Mouse (Mus musculus) adrenal gland, postnatal 4 days (tissue): ENCODE results near the gene Rrp36. TPM values are rescaled to one million over a fixed set of nuclear protein-coding genes. Genes with fewer than 3 reads are reported as not detected.
A peak's percentile ranks its signal among the peaks of the same experiment; 100 is the strongest.

Experiments
- DNase-seq, 2 experiments: peaks; one replicate each; pipeline ENCODE4 v3.0.0; 2021 to 2022; ENCODE audit warnings: low spot score in 2 of 2, mixed read lengths in 2 of 2
- long read RNA-seq, 2 experiments: library from polyadenylated mRNA; stranded (forward); transcript quantifications; one replicate each; pipeline ENCODE4 v2.0.0; 2021
- total RNA-seq, 2 experiments: library from RNA; stranded (reverse); gene quantifications; 2 replicates each; pipeline ENCODE4 v1.2.3; 2021

Gene Rrp36
- total RNA-seq, result 10 to 100 TPM; 25.2 to 26.9 TPM
- long read RNA-seq, experiment 1, transcript Rrp36-201 (7 exons, 1,195 nt), result major isoform, 20 of 31 reads
- long read RNA-seq, experiment 1, partial matches to known transcripts, result 2 of 31 reads
- long read RNA-seq, experiment 1, other reads (novel, unspliced or antisense), result 7 of 31 reads
- long read RNA-seq, experiment 2, transcript Rrp36-201 (7 exons, 1,195 nt), result major isoform, 31 of 49 reads
- long read RNA-seq, experiment 2, partial matches to known transcripts, result 3 of 49 reads
- long read RNA-seq, experiment 2, other reads (novel, unspliced or antisense), result 13 of 49 reads

- peak; percentile 65 to 78 for DNase-seq
Measured at GRCm38 (mm10) chr17:46673850-46674529, at the start of gene Rrp36. TSS of gene Rrp36 (minus strand) at chr17:46674352.

DNA sequence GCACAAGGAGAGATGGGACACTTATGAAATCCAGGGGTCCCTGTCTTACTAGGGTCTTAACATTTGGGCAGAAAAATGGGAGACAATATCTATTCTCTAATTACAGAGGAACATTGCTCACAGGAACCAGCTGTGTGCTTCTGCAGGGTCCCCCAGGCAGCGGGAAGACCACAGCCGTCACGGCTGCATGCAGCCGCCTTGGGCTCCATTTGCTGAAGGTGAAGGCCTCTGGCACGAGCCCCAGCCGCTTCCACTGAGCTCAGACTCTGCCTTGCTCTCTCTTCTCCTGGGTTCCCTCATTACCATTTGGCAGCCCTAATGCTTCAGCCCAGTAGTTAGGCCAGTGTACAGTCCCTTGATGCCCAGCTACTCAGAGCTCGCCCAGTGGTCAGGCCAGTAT, 46.9 kb upstream of the Rrp36 start:
- DNase-seq, result no peak

- DNase-seq, result no peak
Measured at GRCm38 (mm10) chr17:46714756-46715481, 40.8 kb upstream of the Rrp36 start.

DNA sequence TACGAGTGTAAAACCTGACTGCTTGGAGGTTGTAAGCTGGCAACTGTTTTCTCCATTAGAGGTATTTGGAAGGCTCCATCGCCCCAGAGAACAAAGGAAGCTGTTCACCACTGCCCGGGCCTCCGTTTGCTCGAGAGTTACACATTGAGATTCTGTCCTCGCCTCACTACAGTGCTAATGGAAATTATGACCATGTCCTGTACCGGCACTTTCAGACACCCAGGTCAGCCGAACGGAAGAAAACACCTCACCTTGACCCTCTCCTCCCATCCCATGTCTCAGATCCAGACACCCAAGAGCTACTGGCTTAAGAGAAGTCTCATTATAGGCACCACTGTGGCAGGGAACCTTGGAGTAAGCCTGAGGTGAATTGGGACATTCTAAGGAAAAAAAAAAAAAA, 39.7 kb upstream of the Rrp36 start:
- DNase-seq, result no peak

DNA sequence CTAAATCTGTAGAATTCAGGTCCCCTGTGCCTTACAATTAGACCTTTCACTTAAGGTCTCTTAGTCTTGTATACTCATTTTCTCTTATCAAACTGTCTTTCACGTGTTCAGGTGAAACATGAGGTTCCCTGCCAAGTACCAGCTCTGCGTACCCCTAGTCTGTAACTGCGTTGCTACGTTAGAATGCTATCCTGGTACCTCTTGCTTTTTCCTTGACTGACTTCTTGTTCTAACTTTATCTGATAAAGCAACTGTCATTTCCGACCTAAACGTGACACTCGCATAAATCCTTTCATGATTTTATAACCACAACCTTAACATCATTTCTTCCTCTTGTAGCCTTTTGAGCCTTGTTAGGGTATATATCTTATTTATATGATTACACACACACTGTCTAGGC, 38.3 kb upstream of the Rrp36 start:
- no peak for DNase-seq

DNA sequence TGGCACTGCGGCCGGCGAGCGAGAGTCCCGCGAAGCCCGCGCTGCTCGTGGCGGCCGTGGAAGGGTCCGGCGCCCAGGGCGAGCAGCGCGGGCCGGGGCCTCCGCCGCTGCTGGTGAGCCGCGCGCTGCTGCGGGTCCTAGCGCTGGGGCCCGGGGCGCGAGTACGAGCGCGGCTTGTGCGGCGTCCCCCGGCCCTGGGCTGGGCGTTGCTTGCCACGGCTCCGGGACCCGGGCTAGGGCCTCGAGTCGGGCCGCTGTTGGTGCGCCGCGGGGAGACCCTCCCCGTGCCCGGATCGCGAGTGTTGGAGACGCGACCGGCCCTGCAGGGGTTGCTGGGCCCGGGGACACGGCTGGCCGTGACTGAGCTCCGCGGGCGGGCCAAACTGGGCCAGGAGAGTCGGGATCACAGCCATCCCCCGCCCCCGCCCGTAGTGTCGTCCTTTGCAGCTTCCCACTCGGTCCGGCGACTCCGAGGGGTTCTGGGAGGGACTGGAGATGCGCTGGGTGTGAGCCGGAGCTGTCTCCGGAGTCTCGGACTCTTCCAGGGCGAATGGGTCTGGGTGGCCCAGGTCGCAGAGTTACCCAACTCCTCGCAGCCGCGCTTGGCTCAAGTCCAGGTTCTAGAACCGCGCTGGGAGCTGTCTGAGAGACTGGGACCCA, 37.6 kb upstream of the Rrp36 start:
- peak in 1 of 2 experiments; percentile 61 for DNase-seq

GRCm38 (mm10) chr17:46710959-46711597, 36.9 kb upstream of the Rrp36 start, which contains the start of gene Pex6:
TSS of gene Pex6 (plus strand) at chr17:46711463.
- peak; percentile 77 to 87 for DNase-seq

DNA sequence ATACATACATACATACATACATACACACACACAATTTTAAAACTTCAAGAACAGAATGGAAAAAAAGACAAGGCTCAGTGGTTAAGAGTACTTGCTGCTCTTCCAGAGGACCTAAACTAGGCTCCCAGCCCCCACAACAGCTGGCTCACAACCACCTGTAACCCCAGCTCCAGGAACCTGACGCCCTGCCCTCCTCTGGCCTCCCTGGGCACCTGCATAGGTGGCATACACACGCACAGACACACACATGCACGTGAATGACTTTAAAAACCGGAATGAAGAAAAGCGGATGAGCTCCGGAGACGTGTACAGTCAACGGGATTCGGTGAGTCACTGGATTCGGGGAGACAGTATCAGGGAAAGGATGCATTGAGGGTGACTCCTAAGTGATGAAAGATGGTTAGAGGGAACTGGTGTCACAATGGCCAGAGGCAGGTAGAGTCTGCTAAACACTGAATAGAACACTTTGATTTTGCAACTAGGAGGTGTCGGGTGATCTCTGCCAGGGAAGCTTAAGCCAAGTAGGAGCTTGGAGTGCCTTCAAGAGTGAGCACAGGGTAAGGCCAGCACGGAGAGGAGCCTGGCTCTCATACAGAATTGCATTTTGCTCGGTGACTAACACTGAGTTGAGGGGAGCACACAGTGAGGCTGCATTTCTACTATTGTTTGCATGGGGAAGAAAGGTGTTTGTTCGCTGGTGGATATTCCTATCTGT, 32.4 kb upstream of the Rrp36 start:
- no peak for DNase-seq

- DNase-seq, result peak; percentile 81 to 93
Measured at GRCm38 (mm10) chr17:46704887-46705835, 31.0 kb upstream of the Rrp36 start, which contains the start of gene Ppp2r5d. TSS of gene Ppp2r5d (minus strand) at chr17:46705111.

DNA sequence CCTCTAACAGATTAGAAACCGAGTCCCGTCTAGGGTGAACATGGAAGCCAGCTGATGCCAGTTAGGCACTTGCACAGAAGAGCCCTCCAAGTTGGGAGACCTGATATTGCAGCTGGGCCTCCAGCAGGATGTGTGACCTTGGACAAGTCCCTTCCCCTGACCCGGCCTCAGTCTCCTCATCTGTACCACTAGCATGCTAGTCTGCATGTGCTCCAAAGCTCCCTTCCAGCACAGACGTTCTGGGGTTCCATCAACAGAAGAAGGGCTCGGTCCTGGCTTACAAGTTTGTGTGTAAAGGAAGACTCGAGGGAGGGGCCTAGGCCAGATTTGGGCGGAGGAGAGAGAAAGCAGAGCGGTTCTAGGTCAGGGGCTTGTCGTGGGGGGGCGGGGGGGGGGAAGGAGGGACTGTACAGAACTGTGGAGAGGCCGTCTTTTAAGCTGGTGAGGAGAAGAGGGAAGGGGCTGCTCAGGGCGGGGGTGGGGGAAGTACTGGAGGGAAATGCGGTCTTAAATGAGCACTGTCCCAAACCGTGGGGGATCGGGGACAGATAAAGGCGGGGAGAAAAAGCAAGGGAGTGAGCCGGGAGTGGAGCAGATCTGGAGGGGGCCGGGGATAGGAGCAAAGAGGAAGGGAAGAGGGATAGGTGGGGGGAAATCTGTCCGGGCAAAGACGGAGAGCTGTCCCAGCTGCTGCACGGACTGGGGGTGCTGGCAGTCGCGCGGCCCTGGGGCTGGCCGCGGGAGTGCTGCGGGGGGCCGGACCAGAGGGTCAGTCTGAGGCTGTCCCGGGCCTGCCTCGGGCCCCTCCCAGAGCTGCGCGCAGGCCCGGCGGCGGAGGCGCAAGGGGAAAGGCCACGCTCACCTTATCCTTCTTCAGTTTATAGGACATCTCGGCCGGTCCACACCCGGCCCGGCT, 30.1 kb upstream of the Rrp36 start:
- no peak for DNase-seq

DNA sequence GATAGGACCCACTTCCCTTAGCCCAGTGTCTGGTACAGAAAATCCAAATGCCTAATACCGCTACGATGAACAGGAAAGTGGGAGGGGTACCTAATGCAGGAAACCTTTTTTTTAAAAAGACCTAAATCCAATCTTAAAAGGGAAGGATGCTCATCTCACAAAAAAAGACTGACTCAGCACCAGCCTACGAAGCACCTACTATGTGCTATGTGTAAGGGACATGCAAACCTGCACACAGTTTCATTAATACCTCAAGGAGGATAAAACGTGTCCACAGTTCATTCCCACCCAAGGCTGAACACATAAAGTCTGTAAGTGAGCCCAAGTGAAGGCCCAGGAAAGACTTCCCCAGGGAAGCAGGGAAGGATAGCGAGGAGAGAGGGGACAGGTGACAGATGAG, 28.4 kb upstream of the Rrp36 start:
- no peak for DNase-seq

GRCm38 (mm10) chr17:46702100-46702499, 27.9 kb upstream of the Rrp36 start:
- DNase-seq, result no peak

GRCm38 (mm10) chr17:46701489-46701888, 27.3 kb upstream of the Rrp36 start:
- DNase-seq, result no peak

- no peak for DNase-seq
Measured at GRCm38 (mm10) chr17:46699912-46700311, 25.8 kb upstream of the Rrp36 start.

- DNase-seq, result no peak
Measured at GRCm38 (mm10) chr17:46699245-46699644, 25.1 kb upstream of the Rrp36 start.

DNA sequence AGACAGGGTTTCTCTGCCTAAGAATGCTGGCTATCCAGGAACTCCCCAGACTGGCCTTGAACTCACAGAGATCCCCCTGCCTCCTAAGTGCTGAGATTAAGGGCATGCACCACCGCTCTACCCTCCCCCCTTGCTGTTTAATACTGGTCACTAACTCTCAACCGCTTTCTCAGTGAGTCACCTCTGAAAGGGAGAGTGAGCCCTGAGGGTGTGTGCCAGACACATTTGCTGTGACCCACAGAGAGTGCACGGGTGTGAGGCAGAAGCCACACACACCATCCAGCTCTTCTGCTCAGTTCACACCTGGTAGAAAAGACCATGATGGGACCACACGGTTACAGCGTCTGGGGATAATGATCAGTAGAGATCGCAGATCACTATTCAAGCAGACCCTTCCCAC, 24.4 kb upstream of the Rrp36 start:
- no peak for DNase-seq

DNA sequence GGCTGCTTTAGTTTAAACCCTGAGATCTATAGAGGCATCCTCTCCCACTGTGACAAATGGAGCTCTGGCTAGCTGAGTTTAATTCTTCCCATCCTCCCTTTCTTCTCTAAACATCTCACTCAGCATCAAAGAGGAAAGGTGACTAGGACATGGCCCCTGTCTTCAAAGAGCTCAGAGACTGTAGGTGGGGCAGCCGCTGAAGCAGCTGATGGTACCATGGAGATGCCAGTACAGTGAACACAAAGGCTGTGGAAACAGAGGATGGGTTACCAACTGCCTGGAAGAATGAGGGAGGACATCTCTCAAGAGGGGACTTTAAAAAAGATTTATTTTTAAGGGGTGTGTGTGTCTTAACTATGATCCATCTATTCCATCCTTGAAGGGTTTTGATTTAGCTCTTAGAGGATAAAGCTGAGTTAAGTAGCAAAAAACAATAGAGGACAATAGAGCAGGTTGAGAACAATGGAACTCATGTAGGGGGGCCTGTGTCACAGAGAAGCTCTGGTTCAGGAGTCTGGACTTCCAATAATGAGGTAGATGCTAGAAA, 20.4 kb upstream of the Rrp36 start:
- no peak for DNase-seq

- DNase-seq, result no peak
Measured at GRCm38 (mm10) chr17:46691390-46691789, 17.2 kb upstream of the Rrp36 start.
